Mouse (Mus musculus): Measurements from ENCODE around the gene Supt20.
"Not testable (repeated sequence)": the region's sequence is repeated elsewhere in the genome, so short reads cannot be mapped to it uniquely, and the experiment has no call there.

Supt20 gene

DNA sequence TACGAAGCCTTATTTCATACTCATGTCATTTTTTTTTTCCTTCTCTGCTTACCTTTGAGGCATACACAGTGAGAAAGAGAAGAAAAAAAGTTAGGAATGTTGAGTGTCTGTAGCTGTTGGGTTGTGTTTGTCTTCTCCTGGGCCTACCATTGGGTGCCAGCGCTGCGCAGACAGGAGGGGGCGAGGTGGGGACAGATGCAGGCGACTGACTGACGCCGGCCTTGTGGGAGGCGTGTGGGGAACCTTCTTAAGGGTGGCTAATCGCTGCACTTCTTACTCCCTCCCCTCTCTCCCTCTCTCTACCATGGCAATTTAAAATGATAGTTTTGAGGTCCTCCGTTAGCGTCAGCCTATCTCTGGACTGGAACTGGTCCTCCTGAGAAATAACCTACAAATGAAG lies 63.5 kb downstream of the Supt20 start:
- no peak for DNase-seq (ENCODE audit: low spot score)

DNA sequence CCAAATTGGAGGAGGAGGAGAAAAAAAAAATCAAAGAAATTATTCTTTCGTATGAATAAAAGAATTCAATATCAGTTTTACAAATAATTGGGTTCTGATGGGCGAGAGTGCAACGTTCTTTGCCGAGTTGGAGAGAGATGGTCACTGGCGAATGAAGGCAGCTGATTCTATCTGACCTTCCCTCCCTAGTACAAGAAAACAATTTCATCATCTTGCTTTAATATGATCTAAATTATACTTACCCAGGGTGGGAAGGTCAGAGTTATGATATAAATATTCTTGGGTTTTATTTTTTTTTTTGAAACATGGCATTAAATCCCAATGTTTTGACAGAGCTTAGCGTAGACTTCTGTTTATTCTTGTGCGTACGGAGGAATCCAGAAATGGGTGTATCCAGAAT lies 64.8 kb downstream of the Supt20 start:
- no peak for DNase-seq (ENCODE audit: low spot score)

DNA sequence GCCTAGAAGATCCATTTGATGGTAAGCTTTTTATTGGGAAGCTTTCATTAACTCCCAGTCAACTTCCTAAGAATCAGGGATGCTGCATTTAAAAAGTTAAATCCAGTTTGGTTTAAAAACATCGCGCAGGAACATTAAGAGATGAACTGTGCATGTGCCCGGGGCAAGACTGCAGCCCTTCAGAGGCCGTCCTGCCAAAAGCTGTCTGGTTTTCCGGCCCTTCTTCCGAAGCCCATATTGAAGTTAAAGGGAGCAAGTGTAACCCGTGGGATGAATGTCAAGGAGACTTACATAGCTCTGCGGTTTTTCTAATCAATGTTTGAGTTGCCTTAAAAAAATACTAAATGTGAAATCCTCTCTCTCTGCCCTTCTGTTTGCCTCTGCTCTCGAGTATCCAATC lies 66.6 kb downstream of the Supt20 start:
- no peak for DNase-seq (ENCODE audit: low spot score)

DNA sequence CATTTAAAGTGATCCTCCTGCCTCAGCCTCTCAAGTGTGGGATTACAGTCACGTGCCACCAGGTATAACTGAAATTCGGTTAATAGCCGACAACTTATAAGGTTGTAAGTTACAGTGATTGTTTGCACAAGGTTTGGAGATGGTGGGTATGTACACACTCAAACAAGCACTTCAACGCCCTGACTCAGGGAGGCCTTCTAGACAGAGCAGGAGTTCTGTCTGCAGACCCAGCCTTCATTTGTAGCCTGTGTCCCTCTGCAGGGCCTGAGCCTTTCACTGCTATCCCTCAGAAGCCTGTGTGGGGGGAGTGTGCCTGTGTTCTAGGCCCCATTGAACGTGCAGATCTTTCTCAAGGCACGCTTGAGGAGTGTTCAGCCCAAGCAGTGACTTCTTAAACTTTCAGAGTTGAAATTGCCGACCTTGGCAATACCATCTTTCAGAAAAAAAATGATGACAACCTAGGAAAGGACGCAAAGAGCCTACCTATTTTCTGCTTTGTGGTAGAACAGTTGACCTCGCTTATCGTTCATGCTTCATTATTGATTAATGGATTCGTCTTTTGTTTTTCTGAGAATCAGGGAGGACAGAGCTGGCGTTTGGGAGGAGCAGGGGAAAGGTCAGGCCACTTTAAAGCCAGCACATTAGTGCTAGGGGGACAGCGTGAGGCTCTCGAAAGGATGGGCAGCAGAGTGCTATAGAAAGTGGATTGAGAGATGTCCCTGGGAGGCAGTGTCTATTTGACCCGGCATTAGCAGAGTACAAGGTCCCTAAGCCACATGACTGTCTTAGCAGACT lies 67.9 kb downstream of the Supt20 start:
- DNase-seq (ENCODE audit: low spot score), result no peak

- DNase-seq (ENCODE audit: low spot score), result no peak
Measured at GRCm38 (mm10) chr3:54761258-54761657, 68.7 kb downstream of the Supt20 start.

GRCm38 (mm10) chr3:54764418-54764817 lies 71.8 kb downstream of the Supt20 start:
- DNase-seq (ENCODE audit: low spot score), result no peak

DNA sequence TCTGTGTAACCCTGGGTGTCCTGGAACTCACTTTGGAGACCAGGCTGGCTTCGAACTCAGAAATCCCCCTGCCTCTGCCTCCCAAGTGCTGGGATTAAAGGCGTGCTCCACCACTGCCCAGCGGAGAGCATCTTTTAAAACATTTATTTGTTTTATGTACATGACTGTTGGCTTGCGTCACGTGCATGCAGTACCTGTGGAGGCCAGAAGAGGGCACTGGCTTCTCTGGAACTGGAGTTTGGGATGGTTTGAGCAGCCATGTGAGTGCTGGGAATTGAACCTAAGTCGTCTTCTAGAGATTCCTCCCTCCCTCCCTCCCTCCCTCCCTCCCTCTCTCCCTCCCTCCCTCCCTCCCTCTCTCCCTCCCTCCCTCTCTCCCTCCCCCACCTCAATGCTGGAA lies 72.9 kb downstream of the Supt20 start:
- DNase-seq (ENCODE audit: low spot score), result not testable (repeated sequence)

- no peak for DNase-seq (ENCODE audit: low spot score)
Measured at GRCm38 (mm10) chr3:54766034-54766433, 73.4 kb downstream of the Supt20 start.

- DNase-seq (ENCODE audit: low spot score), result no peak
Measured at GRCm38 (mm10) chr3:54766811-54767210, 74.2 kb downstream of the Supt20 start.

- no peak for DNase-seq (ENCODE audit: low spot score)
Measured at GRCm38 (mm10) chr3:54768592-54768991, 76.0 kb downstream of the Supt20 start.

- no peak for DNase-seq (ENCODE audit: low spot score)
Measured at GRCm38 (mm10) chr3:54769349-54770275, 77.0 kb downstream of the Supt20 start.

DNA sequence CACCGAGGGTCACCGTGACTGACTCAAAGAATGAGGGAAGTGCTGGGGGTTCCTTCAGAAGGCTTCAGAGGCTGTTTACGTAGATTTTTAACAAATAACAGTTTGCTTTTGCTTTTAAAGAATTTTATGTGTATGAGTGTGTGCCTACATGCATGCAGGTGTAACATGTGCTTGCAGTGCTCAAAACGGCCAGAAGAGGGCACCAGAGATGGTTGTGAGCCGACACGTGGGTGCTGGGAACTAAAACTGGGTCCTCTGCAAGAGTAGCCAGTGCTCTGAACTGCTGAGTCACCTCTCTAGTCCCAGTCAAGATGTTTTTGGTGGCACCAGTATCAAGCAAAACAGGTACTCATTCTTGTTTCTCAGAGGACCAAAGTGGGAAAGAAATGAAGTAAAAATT lies 81.0 kb downstream of the Supt20 start:
- DNase-seq (ENCODE audit: low spot score), result no peak

- no peak for DNase-seq (ENCODE audit: low spot score)
Measured at GRCm38 (mm10) chr3:54775989-54776631, 83.5 kb downstream of the Supt20 start.
